Mouse (Mus musculus) erythroblast, embryonic 14.5 days (primary cell): ENCODE data around the gene Yju2. TPM values are rescaled to one million over a fixed set of nuclear protein-coding genes. Genes with fewer than 3 reads are reported as not detected.

ENCODE experiments used
- H3K27me3 ChIP-seq: 2 replicates; pipeline ENCODE4 v1.6.1; 2012; ENCODE audit warnings: inconsistent platforms; ENCODE audit not compliant: control insufficient read depth
- H3K36me3 ChIP-seq: 2 replicates; pipeline ENCODE4 v1.6.1; 2012; ENCODE audit warnings: mild to moderate bottlenecking, inconsistent platforms; ENCODE audit not compliant: control insufficient read depth
- H3K4me1 ChIP-seq: 2 replicates; pipeline ENCODE4 v1.6.1; 2012; ENCODE audit warnings: inconsistent platforms; ENCODE audit not compliant: control insufficient read depth
- H3K4me3 ChIP-seq: replicated peaks from 2 replicates; pipeline ENCODE3; 2012; ENCODE audit warnings: moderate library complexity, mild to moderate bottlenecking, inconsistent platforms
- H3K9me3 ChIP-seq: 2 replicates; pipeline ENCODE4 v1.6.1; 2012; ENCODE audit warnings: low read length, inconsistent platforms, mixed read lengths; ENCODE audit not compliant: control insufficient read depth
- GATA1 ChIP-seq: IDR thresholded peaks from 2 replicates; pipeline ENCODE4 v1.6.1; 2012; ENCODE audit warnings: low read length, inconsistent platforms, mixed read lengths
- TAL1 ChIP-seq: IDR thresholded peaks from 3 replicates; pipeline ENCODE4 v1.6.1; 2012; ENCODE audit warnings: low read length, inconsistent platforms, mixed read lengths
- polyA plus RNA-seq: library from polyadenylated mRNA; stranded (reverse); fragments of >175 nt; gene quantifications from 2 replicates; pipeline ENCODE4 v1.2.3, GENCODE M21; 2012

Yju2 gene
- polyA plus RNA-seq, 1 experiment = 1.7 TPM

DNA sequence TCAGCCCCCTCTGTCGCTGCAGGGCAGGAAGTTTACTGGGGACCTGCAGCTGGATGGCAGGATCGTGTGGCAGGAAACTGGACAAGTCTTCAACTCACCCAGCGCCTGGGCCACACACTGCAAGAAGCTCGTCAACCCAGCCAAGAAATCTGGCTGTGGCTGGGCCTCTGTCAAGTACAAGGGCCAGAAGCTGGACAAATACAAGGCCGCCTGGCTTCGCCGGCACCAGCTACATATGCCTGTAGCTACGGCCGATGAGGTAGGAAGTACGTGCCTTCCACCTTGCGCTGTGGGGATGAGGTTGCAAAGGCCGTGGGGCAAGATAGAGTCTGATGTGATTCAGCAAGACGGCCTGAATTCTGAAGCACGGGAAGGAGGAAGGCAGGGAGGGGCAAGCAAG is 51.4 kb downstream of the Yju2 start:
- peak overlapping the region; percentile 87 for H3K4me3 ChIP-seq
- H3K27me3 ChIP-seq = peaks cover 3% of the 10 kb centered on the region
- no peak for TF ChIP-seq GATA1
- no peak for TF ChIP-seq TAL1
- no peaks in the 10 kb centered on the region for H3K9me3 ChIP-seq
- H3K4me1 ChIP-seq = peaks cover 37% of the 10 kb centered on the region
- peaks cover 19% of the 10 kb centered on the region for H3K36me3 ChIP-seq

- peaks cover 37% of the 10 kb centered on the region for H3K4me1 ChIP-seq
- no peaks in the 10 kb centered on the region for H3K9me3 ChIP-seq
- peaks cover 23% of the 10 kb centered on the region for H3K36me3 ChIP-seq
- TF ChIP-seq GATA1 = no peak
- H3K4me3 ChIP-seq = no peak overlapping the region
- no peaks in the 10 kb centered on the region for H3K27me3 ChIP-seq
These were observed 51.8 kb downstream of the Yju2 start for GRCm38 (mm10) chr17:56010681-56011080.

GRCm38 (mm10) chr17:56011441-56011840 is 52.5 kb downstream of the Yju2 start:
- TF ChIP-seq TAL1 (no peak), GATA1 (no peak)
- Histone ChIP-seq H3K9me3 (no peaks in the 10 kb centered on the region), H3K4me3 (no peak overlapping the region), H3K27me3 (no peaks in the 10 kb centered on the region), H3K4me1 (peaks cover 37% of the 10 kb centered on the region), H3K36me3 (peaks cover 31% of the 10 kb centered on the region)

GRCm38 (mm10) chr17:56015293-56015692 is 56.4 kb downstream of the Yju2 start:
- Histone ChIP-seq H3K4me1 (peaks cover 7% of the 10 kb centered on the region), H3K36me3 (peaks cover 70% of the 10 kb centered on the region), H3K9me3 (no peaks in the 10 kb centered on the region), H3K27me3 (no peaks in the 10 kb centered on the region), H3K4me3 (no peak overlapping the region)
- no peak for TF ChIP-seq TAL1

DNA sequence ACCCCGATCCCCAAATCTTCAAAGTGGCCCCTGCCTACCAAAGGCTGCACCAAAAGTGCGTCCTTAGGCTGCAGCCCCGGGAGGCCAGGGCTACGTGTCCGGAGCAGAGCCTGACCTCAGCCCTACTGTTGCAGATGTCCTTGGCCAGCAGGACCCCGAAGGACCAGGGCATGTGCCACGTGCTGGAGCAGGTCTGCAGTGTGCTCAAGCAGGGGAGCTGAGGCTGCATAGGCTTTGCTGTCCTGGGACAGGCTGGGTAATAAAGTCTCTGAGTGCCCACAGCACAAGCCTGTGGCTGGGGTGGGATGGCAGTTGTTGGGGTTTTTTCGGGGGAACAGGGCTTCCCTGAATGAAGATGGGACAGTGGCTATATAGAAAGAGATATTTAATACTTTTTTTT is 57.5 kb downstream of the Yju2 start:
- H3K36me3 ChIP-seq = peaks cover 78% of the 10 kb centered on the region
- no peaks in the 10 kb centered on the region; the same call in 1 of the 2 replicates for H3K4me1 ChIP-seq
- no peaks in the 10 kb centered on the region for H3K9me3 ChIP-seq
- H3K27me3 ChIP-seq = no peaks in the 10 kb centered on the region
- no peak overlapping the region for H3K4me3 ChIP-seq
- TF ChIP-seq GATA1 (no peak), TAL1 (no peak)

DNA sequence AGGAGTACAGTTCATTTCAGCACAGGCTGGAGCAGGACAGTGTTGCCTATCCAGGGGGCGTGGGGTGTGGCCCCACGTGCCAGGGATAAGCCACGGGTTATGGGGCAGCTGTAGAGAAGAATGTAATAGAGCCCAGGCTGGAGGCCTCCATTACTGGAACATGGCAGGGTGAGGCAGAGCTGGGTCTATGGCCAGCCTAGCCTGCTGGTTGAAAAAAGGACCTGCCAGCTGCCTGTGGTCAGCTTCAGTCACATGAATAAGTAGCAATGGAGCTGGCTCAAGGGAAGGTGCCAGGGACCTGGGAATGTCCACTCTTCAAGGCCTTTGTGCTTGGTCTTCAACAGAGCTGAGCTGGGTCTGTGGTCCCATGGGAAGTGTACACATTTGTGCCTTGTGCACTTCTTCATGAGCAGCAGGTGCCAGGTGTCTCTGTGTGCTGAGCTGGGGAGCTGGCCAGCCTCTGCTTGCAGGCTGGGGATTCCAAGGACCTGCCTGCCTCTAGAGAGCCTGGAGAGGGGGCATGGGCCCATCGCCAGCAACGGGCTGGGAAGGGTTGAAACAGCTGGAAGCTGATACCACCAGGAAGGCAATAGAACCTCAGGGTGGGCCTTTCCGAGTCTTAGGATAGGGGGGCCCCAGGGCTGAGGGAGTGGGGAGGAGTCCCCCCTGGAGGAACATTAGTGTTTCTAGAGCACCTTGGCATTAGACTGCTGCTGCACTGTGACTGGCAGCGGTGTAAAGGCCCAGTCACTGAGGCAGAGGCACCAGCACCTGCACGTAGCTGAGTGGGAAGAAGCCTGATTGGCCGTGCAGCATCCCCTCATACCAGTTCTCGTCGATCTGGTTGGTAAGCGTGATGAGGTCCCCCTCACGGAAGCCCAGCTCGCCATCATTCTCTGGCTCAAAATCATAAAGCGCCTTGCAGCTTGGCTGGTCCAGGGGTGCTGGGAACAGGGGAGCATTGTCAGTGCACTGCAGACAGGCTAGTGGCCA is 58.2 kb downstream of the Yju2 start:
- Histone ChIP-seq H3K4me1 (peaks cover 3% of the 10 kb centered on the region; the same call in 1 of the 2 replicates), H3K4me3 (no peak overlapping the region), H3K9me3 (no peaks in the 10 kb centered on the region), H3K27me3 (no peaks in the 10 kb centered on the region), H3K36me3 (peaks cover 79% of the 10 kb centered on the region)
- TF ChIP-seq GATA1 (no peak), TAL1 (no peak)

- Histone ChIP-seq H3K27me3 (no peaks in the 10 kb centered on the region), H3K4me3 (no peak overlapping the region), H3K9me3 (no peaks in the 10 kb centered on the region), H3K36me3 (peaks cover 84% of the 10 kb centered on the region), H3K4me1 (peaks cover 3% of the 10 kb centered on the region; the same call in 1 of the 2 replicates)
- no peak for TF ChIP-seq TAL1
- no peak for TF ChIP-seq GATA1
These were observed 58.9 kb downstream of the Yju2 start for GRCm38 (mm10) chr17:56017848-56018247.

Other genes with a start within 250 kb of the Yju2 start
- 0.05 and 0.10 TPM in 2 replicates for gene Pot1b, start 246.5 kb upstream of the Yju2 start, polyA plus RNA-seq
- not detected in 2 replicates for gene Adgre4, start 209.1 kb upstream of the Yju2 start, polyA plus RNA-seq
- gene Zfp119a, start 80.2 kb upstream of the Yju2 start, polyA plus RNA-seq = not detected in 2 replicates
- 0.06 and 0.10 TPM in 2 replicates for gene Zfp959, start 67.0 kb upstream of the Yju2 start, polyA plus RNA-seq
- not detected in 2 replicates for gene Zfp119b, start 9.6 kb upstream of the Yju2 start, polyA plus RNA-seq
- 0.34 and 0.37 TPM in 2 replicates for gene Ebi3, start 6.5 kb upstream of the Yju2 start, polyA plus RNA-seq
- not detected in 2 replicates for gene Shd, start 11.4 kb downstream of the Yju2 start, polyA plus RNA-seq
- gene Fsd1, start 27.4 kb downstream of the Yju2 start, polyA plus RNA-seq = not detected in 2 replicates
- 0.04 TPM in 1 of 2 replicates, not detected in the other for gene Stap2, start 46.5 kb downstream of the Yju2 start, polyA plus RNA-seq
- 0.76 and 1.1 TPM in 2 replicates for gene Mpnd, start 46.6 kb downstream of the Yju2 start, polyA plus RNA-seq
- gene Sh3gl1, start 77.5 kb downstream of the Yju2 start, polyA plus RNA-seq = 5.9 TPM in 2 replicates
- 10.0 and 11.6 TPM in 2 replicates for gene Chaf1a, start 81.3 kb downstream of the Yju2 start, polyA plus RNA-seq
- gene Ubxn6, start 115.9 kb downstream of the Yju2 start, polyA plus RNA-seq = 3.4 and 4.0 TPM in 2 replicates
- gene Hdgfl2, start 120.5 kb downstream of the Yju2 start, polyA plus RNA-seq = 35.9 and 38.5 TPM in 2 replicates
- gene Plin4, start 150.7 kb downstream of the Yju2 start, polyA plus RNA-seq = not detected in 2 replicates
- not detected in 2 replicates for gene Plin5, start 158.5 kb downstream of the Yju2 start, polyA plus RNA-seq
- gene Lrg1, start 162.9 kb downstream of the Yju2 start, polyA plus RNA-seq = 0.03 TPM in 1 of 2 replicates, not detected in the other
- gene Sema6b, start 181.2 kb downstream of the Yju2 start, polyA plus RNA-seq = 0.05 and 0.06 TPM in 2 replicates
- gene Tnfaip8l1, start 203.4 kb downstream of the Yju2 start, polyA plus RNA-seq = 0.07 and 0.10 TPM in 2 replicates
- 1.7 and 1.8 TPM in 2 replicates for gene Mydgf, start 224.8 kb downstream of the Yju2 start, polyA plus RNA-seq